Mouse (Mus musculus): ENCODE results near the gene Rfpl4. TPM values are rescaled to one million over a fixed set of nuclear protein-coding genes. Genes with fewer than 3 reads are reported as not detected.
A peak's percentile ranks its signal among the peaks of the same experiment; 100 is the strongest.

Gene Rfpl4
- total and polyA plus RNA-seq, 3 experiments, result not detected

GRCm38 (mm10) chr7:5098769-5099168 lies 18.0 kb downstream of the Rfpl4 start:
- Histone ChIP-seq H3K27ac (ENCODE audit: control insufficient read depth, low read depth, low read length) (no peak overlapping the region), H3K79me2 (ENCODE audit: control insufficient read depth, insufficient read depth, low read length, poor library complexity) (no peaks in the 10 kb centered on the region), H3K4me3 (ENCODE audit: control insufficient read depth in 1 of 2, insufficient read depth in 1 of 2, low read depth in 2 of 2, low read length in 2 of 2) (no peak overlapping the region), H3K36me3 (ENCODE audit: control insufficient read depth in 1 of 2, insufficient read depth in 2 of 2, low read length in 2 of 2) (peaks cover 0 to 5% of the 10 kb centered on the region in 2 experiments; a peak in 2 of 4 replicates), H3K4me1 (ENCODE audit: control insufficient read depth in 1 of 2, insufficient read depth in 2 of 2, low read length in 2 of 2) (peaks cover 0 to 5% of the 10 kb centered on the region in 2 experiments; a peak in 1 of 4 replicates), H3K27me3 (ENCODE audit: control insufficient read depth in 1 of 2, insufficient read depth in 2 of 2, low read length in 2 of 2) (no peaks in the 10 kb centered on the region), H3K9me3 (replicated peaks; ENCODE audit: insufficient read depth, low read length) (no peaks in the 10 kb centered on the region), H3K9ac (ENCODE audit: control insufficient read depth, low read depth, low read length, poor library complexity, severe bottlenecking) (no peak overlapping the region)
- no peak for TF ChIP-seq POLR2AphosphoS5 (IDR thresholded peaks at IDR 0.05; ENCODE audit: borderline replicate concordance, low read depth, low read length)
- peak; percentile 57; the same call in 1 of the 2 replicates for TF ChIP-seq POLR2AphosphoS2 (IDR thresholded peaks at IDR 0.05; ENCODE audit: low read length)
- no peak for DNase-seq (ENCODE audit: low read depth, low spot score)

- H3K4me1 ChIP-seq (ENCODE audit: control insufficient read depth in 1 of 2, insufficient read depth in 2 of 2, low read length in 2 of 2), result no peaks in the 10 kb centered on the region
- H3K27ac ChIP-seq (ENCODE audit: control insufficient read depth, low read depth, low read length), result no peak overlapping the region
- no peaks in the 10 kb centered on the region for H3K27me3 ChIP-seq (ENCODE audit: control insufficient read depth in 1 of 2, insufficient read depth in 2 of 2, low read length in 2 of 2)
- H3K36me3 ChIP-seq (ENCODE audit: control insufficient read depth in 1 of 2, insufficient read depth in 2 of 2, low read length in 2 of 2), result peaks cover 0 to 19% of the 10 kb centered on the region in 2 experiments; a peak in 2 of 4 replicates
- H3K79me2 ChIP-seq (ENCODE audit: control insufficient read depth, insufficient read depth, low read length, poor library complexity), result peaks cover 9% of the 10 kb centered on the region
- no peaks in the 10 kb centered on the region for H3K9me3 ChIP-seq (replicated peaks; ENCODE audit: insufficient read depth, low read length)
- H3K4me3 ChIP-seq (ENCODE audit: control insufficient read depth in 1 of 2, insufficient read depth in 1 of 2, low read depth in 2 of 2, low read length in 2 of 2), result no peak overlapping the region
- TF ChIP-seq ETS1 (IDR thresholded peaks at IDR 0.05; ENCODE audit: low read depth, low read length) (no peak), POLR2AphosphoS2 (IDR thresholded peaks at IDR 0.05; ENCODE audit: low read length) (no peak), CTCF (IDR thresholded peaks at IDR 0.05 in 2 of 3, conservative IDR thresholded peaks at IDR 0.05 in 1 of 3; ENCODE audit: control insufficient read depth in 1 of 3, insufficient read depth in 1 of 3, low read depth in 2 of 3, low read length in 3 of 3, poor library complexity in 1 of 3, severe bottlenecking in 1 of 3) (no peak)
- H3K9ac ChIP-seq (ENCODE audit: control insufficient read depth, low read depth, low read length, poor library complexity, severe bottlenecking), result no peak overlapping the region
- no peak for DNase-seq (ENCODE audit: low read depth, low spot score)
These were observed 23.8 kb downstream of the Rfpl4 start for GRCm38 (mm10) chr7:5092831-5093510.

- H3K36me3 ChIP-seq (ENCODE audit: control insufficient read depth in 1 of 2, insufficient read depth in 2 of 2, low read length in 2 of 2), result peaks cover 0 to 19% of the 10 kb centered on the region in 2 experiments; a peak in 2 of 4 replicates
These were observed 24.4 kb downstream of the Rfpl4 start for GRCm38 (mm10) chr7:5092381-5092780.

More at GRCm38 (mm10) chr7:5092381-5092780, 24.4 kb downstream of the Rfpl4 start:
- H3K27ac ChIP-seq (ENCODE audit: control insufficient read depth, low read depth, low read length), result no peak overlapping the region
- TF ChIP-seq GATA1 (IDR thresholded peaks at IDR 0.05; ENCODE audit: low read depth, low read length) (no peak), EP300 (IDR thresholded peaks at IDR 0.05; ENCODE audit: low read depth in 1 of 2, low read length in 2 of 2) (no peak), BHLHE40 (IDR thresholded peaks at IDR 0.05; ENCODE audit: borderline replicate concordance, low read depth, low read length) (no peak), JUND (IDR thresholded peaks at IDR 0.05; ENCODE audit: low read depth, low read length) (no peak), MAZ (IDR thresholded peaks at IDR 0.05; ENCODE audit: low read depth, low read length) (no peak), RAD21 (IDR thresholded peaks at IDR 0.05; ENCODE audit: low read depth, low read length) (no peak), MYB (IDR thresholded peaks at IDR 0.05; ENCODE audit: low read depth, low read length) (no peak), ETS1 (IDR thresholded peaks at IDR 0.05; ENCODE audit: low read depth, low read length) (no peak), ELF1 (IDR thresholded peaks at IDR 0.05; ENCODE audit: low read depth, low read length) (no peak), SMC3 (IDR thresholded peaks at IDR 0.05; ENCODE audit: low read depth, low read length) (no peak), ZNF384 (IDR thresholded peaks at IDR 0.05; ENCODE audit: low read depth, low read length) (no peak), ZKSCAN1 (IDR thresholded peaks at IDR 0.05; ENCODE audit: low read depth, low read length) (no peak), HCFC1 (IDR thresholded peaks at IDR 0.05; ENCODE audit: low read depth, low read length) (no peak), TBP (IDR thresholded peaks at IDR 0.05; ENCODE audit: low read depth, low read length) (no peak), ZMIZ1 (IDR thresholded peaks at IDR 0.05; ENCODE audit: low read depth, low read length) (no peak), E2F4 (IDR thresholded peaks at IDR 0.05; ENCODE audit: borderline replicate concordance, low read depth, low read length) (no peak), MAFK (IDR thresholded peaks at IDR 0.05; ENCODE audit: borderline replicate concordance, low read depth, low read length) (no peak), TAL1 (IDR thresholded peaks at IDR 0.05; ENCODE audit: low read length) (no peak)
- H3K9me3 ChIP-seq (replicated peaks; ENCODE audit: insufficient read depth, low read length), result no peaks in the 10 kb centered on the region
- no peaks in the 10 kb centered on the region for H3K4me1 ChIP-seq (ENCODE audit: control insufficient read depth in 1 of 2, insufficient read depth in 2 of 2, low read length in 2 of 2)
- H3K79me2 ChIP-seq (ENCODE audit: control insufficient read depth, insufficient read depth, low read length, poor library complexity), result peaks cover 14% of the 10 kb centered on the region
- DNase-seq (ENCODE audit: low read depth, low spot score), result no peak
- H3K4me3 ChIP-seq (ENCODE audit: control insufficient read depth in 1 of 2, insufficient read depth in 1 of 2, low read depth in 2 of 2, low read length in 2 of 2), result no peak overlapping the region
- H3K9ac ChIP-seq (ENCODE audit: control insufficient read depth, low read depth, low read length, poor library complexity, severe bottlenecking), result no peak overlapping the region
- no peaks in the 10 kb centered on the region for H3K27me3 ChIP-seq (ENCODE audit: control insufficient read depth in 1 of 2, insufficient read depth in 2 of 2, low read length in 2 of 2)
